Mouse (Mus musculus): Measurements from ENCODE around the gene Trpm8. TPM values are rescaled to one million over a fixed set of nuclear protein-coding genes. Genes with fewer than 3 reads are reported as not detected.

Trpm8 gene
- total RNA-seq, 2 experiments from 2014 or later: 0.26 to 0.30 TPM

GRCm38 (mm10) chr1:88348496-88349005 is 71.1 kb downstream of the Trpm8 start:
- DNase-seq (ENCODE audit: low spot score in 2 of 2): no peak

DNA sequence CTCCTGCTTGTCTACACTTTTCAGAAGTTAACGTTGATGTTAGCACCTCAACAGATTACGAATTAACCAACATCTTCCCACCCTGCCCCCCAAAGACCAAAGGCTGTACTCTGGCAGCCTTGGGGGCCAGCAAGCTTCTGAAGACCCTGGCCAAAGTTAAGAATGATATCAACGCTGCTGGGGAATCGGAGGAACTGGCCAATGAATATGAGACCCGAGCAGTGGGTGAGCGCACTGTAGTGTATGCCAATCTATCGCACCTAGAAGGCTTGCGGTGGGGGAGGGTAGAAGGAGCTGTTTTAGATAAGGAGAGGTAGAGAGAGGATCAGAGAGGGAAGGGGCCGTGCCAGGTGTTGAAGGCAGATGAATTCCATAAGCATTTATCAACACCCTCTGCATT is 73.3 kb downstream of the Trpm8 start:
- no peak for DNase-seq (ENCODE audit: low spot score in 2 of 2)

GRCm38 (mm10) chr1:88355025-88355424 is 77.6 kb downstream of the Trpm8 start:
- no peak for DNase-seq (ENCODE audit: low spot score in 2 of 2)

- DNase-seq (ENCODE audit: low spot score in 2 of 2): no peak
These were observed 78.2 kb downstream of the Trpm8 start for GRCm38 (mm10) chr1:88355681-88356080.

DNA sequence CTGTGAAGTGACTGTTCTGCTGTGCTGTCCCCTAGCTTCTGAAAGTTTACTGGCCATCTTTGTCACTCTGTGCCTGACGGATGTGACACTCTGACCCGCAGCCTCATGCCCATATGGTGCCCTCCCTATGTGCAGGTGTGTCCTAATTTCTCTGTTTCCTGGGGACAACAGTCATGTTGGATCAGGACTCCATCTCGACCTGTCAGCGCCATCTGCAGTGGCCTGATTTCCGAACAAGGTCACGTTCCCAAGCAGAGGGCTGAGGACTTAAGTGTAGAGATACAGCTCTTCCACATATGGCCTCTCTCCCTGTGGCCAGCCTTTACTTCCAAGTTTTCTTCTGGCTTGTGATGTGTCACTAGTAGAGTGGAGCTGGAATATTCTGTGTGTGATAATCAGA is 79.2 kb downstream of the Trpm8 start:
- no peak for DNase-seq (ENCODE audit: low spot score in 2 of 2)

GRCm38 (mm10) chr1:88357458-88358090 is 80.1 kb downstream of the Trpm8 start:
- DNase-seq (ENCODE audit: low spot score in 2 of 2): peak; percentile 60 to 78

DNA sequence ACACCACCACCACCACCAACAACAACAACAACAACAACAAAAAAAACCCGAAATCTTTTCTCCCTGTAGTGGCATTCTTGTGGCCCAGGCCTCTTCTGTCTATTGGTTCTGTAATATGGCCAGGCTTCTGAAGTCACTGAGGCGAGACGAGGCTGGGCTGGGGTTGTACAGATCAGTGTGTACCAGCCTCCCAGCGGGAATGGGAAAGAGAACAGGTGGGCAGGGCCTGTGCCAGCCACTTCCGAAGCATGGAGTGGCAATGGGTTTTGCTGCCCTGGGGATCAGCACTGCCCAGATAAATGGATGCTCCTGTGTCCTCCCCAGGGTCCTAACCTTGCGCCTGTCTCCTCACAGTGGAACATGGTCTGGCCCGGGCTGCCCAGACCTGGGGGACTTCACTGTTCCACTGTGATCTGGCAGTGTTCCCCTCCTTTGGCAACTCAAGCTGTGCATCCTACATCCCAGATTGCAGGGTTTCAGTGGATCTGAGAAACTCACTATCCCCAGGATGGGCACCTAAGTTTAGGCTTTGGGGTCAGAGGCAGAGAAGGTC is 80.7 kb downstream of the Trpm8 start:
- DNase-seq (ENCODE audit: low spot score in 2 of 2): no peak

- DNase-seq (ENCODE audit: low spot score in 2 of 2): no peak
These were observed 83.6 kb downstream of the Trpm8 start for GRCm38 (mm10) chr1:88361085-88361484.

GRCm38 (mm10) chr1:88366881-88367644 is 89.6 kb downstream of the Trpm8 start:
- no peak for DNase-seq (ENCODE audit: low spot score in 2 of 2)

- DNase-seq (ENCODE audit: low spot score in 2 of 2): no peak
These were observed 101.0 kb downstream of the Trpm8 start for GRCm38 (mm10) chr1:88378446-88378845.

DNA sequence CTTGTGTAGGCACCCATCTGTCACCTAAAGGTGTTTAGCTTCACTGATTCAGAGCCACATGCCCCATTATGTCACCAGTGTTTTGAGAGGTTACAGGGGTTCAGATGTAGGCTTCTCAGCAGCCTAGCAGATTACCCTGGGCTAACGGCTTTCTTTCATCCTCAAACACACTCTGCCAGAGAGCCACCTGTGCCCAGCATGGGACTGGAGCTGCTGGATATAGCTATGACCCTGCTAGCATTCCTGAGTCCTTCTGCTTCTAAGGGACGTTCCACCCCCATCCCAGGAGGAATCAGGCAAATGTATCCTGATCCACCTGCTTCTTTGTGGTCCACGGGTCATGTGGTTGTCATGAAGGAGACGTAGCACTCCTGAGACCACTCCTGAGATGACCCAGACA is 114.2 kb downstream of the Trpm8 start:
- DNase-seq (ENCODE audit: low spot score in 2 of 2): no peak

GRCm38 (mm10) chr1:88393321-88393720 is 115.9 kb downstream of the Trpm8 start:
- DNase-seq (ENCODE audit: low spot score in 2 of 2): no peak

DNA sequence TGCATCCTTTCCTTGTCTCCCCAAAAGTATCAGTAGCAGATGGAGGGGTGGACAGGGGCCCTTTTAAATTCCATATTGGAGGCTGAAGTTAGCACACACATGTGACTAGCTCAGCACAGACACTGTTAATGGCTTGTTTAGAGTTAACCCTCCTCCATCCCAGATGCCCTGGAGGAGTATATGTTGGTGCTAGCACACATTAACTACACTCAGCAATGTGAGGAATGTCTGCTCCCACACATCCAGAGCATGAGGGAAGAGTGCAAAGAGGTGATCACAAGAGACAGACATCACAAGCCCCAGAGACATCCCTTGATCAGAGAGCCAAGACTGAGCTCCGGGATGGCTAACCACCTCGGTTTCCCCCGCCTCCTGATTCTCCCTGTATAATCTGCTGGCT is 125.9 kb downstream of the Trpm8 start:
- no peak for DNase-seq (ENCODE audit: low spot score in 2 of 2)

DNA sequence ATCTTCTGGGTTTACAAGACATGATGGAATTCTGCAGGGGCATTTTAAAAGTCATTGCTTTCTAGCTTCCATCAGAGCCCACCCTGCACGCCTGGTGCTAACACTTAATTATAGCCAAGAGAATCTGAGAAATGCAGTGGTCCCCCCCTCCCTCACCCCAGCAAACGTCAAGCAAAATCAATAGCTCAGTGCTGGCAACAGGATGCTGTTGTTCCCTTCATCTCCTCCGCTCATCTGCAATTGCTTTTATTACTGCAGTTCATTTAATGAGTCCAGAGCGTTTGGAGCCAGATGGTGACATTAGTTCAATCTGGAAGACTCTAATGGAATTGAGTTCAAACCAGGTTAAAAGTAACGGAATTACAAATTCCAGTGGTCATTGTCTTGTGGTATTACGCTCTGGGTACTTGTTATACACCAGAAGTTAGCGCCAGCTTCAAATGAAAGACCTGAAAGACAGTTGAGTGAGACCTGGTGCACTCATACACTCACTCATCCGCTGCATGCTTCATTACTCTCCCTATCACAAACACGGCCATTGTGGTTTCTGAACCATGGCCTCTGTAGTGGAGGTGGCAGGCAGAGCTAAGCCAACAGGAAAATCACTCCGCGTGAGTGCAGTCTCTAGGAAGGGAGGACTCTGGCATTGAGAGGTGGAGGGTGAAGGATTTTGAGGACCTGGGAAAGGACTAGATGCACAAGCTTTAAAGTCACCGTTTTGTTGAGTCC is 128.8 kb downstream of the Trpm8 start:
- DNase-seq (ENCODE audit: low spot score in 2 of 2): no peak

GRCm38 (mm10) chr1:88406807-88407198 is 129.3 kb downstream of the Trpm8 start, which contains the start of gene Spp2:
Spp2 (plus strand) TSS chr1:88406961.
- no peak for DNase-seq (ENCODE audit: low spot score in 2 of 2)

- DNase-seq (ENCODE audit: low spot score in 2 of 2): no peak
These were observed 130.9 kb downstream of the Trpm8 start for GRCm38 (mm10) chr1:88408340-88408739.

GRCm38 (mm10) chr1:88412013-88412412 is 134.6 kb downstream of the Trpm8 start:
- no peak for DNase-seq (ENCODE audit: low spot score in 2 of 2)

DNA sequence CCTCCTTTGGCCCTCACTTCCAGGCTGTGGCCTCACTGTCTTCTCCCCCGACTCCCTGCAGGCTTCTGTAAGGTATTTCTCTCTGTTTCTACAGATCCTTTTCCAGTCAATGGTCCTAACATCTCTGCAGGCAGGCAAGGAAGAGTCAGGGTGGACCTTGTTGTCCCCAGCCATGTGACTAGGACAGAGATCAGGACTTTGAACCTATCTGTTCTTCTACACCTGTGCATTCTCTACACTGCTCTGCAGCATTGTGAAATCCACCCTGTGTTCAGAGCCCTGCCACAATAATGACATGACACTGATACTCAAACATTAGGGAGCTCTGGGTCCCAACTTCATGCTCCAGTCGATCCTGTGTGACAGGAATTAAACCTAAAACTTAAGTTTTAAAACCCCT is 141.5 kb downstream of the Trpm8 start:
- no peak for DNase-seq (ENCODE audit: low spot score in 2 of 2)

GRCm38 (mm10) chr1:88422045-88422444 is 144.6 kb downstream of the Trpm8 start:
- DNase-seq (ENCODE audit: low spot score in 2 of 2): no peak

- DNase-seq (ENCODE audit: low spot score in 2 of 2): no peak
These were observed 145.5 kb downstream of the Trpm8 start for GRCm38 (mm10) chr1:88422846-88423395.

GRCm38 (mm10) chr1:88424602-88425252 is 147.3 kb downstream of the Trpm8 start:
- DNase-seq (ENCODE audit: low spot score in 2 of 2): peak; percentile 82 to 88

Measured in left cerebral cortex, adult 18-20 months (tissue).